ENCODE assay signal across 27 mouse cellular contexts in the genomic region with DNA sequence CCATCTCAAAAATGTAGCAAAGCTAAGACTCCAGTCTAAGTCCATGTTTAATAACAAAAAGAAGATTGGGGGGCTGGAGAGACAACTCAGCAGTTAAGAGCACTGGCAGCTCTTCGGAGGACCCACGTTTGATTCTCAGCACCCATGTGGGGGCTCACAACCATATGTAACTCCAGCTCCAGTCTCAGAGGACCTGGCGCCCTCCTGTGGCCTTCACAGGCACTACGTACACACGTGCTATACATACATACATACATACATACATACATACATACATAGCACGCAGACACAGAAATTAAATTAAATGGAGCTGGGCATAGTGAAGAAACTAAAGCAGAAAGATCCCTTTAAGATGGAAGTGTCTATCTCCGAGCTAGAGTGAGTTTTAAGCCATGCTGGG. TPM values are rescaled to one million over a fixed set of nuclear protein-coding genes. Genes with fewer than 3 reads are reported as not detected.
DNase-seq lines count a peak whose midpoint lies in the region; ATAC-seq and TF ChIP-seq lines count a peak whose summit lies in the region.
"Had no signal": no experiment of that assay in that cellular context is flagged by ENCODE, and none has a peak within 500 bp of the region (broad histone marks: within the 10 kb centered on the region; RNA-seq: fewer than 3 reads in every experiment).

No protein-coding gene starts in this region.

- DNase-seq in liver, adult 2 months (ENCODE audit: extremely low read depth, low read depth, low spot score) = no peak
- no peak for DNase-seq in liver, embryonic 11.5 days (ENCODE audit: low spot score)
- no peak for DNase-seq in testis, postnatal 14 days (ENCODE audit: low spot score)
- DNase-seq in ZHBTc4 (ENCODE audit: low read depth, low spot score) = peak; percentile 57
- no peak for DNase-seq in layer of hippocampus, adult 9-10 months (ENCODE audit: low spot score)
- DNase-seq in cerebellum, adult 18-20 months = no peak
- DNase-seq: adrenal gland, postnatal 10 days; B cell, adult 2 months; cerebellum, adult 9-10 months; heart, adult 11 months; heart, postnatal 10 days; kidney, adult 11 months; left cerebral cortex, postnatal 4 days; right cerebral cortex, adult 18-20 months; right cerebral cortex, postnatal 4 days; thymus, postnatal 14 days had no signal

- H3K4me2 ChIP-seq in liver, embryonic 11.5 days = no peak overlapping the region
- H3K4me2 ChIP-seq: forebrain, embryonic 13.5 days; heart, embryonic 12.5 days; limb, embryonic 15.5 days; lung, embryonic 15.5 days; neural tube, embryonic 15.5 days; stomach, embryonic 15.5 days had no signal

- no peak overlapping the region for H3K27ac ChIP-seq in liver, adult 2 months (replicated peaks; ENCODE audit: insufficient read depth, low read depth, low read length)
- no peak overlapping the region; the same call in 1 of the 2 replicates for H3K27ac ChIP-seq in liver, embryonic 11.5 days (ENCODE audit: low read depth, low read length)
- H3K27ac ChIP-seq in testis, adult 2 months (ENCODE audit: control insufficient read depth, insufficient read depth, low read depth, low read length) = no peak overlapping the region
- H3K27ac ChIP-seq: forebrain, embryonic 13.5 days; hindbrain, embryonic 10.5 days; hindbrain, postnatal 0 days; limb, embryonic 15.5 days; lung, embryonic 15.5 days; midbrain, embryonic 10.5 days; neural tube, embryonic 15.5 days; stomach, embryonic 15.5 days had no signal

- no peak overlapping the region for H3K4me3 ChIP-seq in liver, adult 2 months (ENCODE audit: insufficient read depth, low read depth, low read length)
- H3K4me3 ChIP-seq in liver, embryonic 11.5 days (ENCODE audit: low read depth, low read length) = no peak overlapping the region
- peak overlapping the region; percentile 73 for H3K4me3 ChIP-seq in testis, adult 2 months (ENCODE audit: control insufficient read depth, low read depth, low read length)
- H3K4me3 ChIP-seq: forebrain, embryonic 13.5 days; heart, embryonic 12.5 days; hindbrain, embryonic 10.5 days; limb, embryonic 15.5 days; lung, embryonic 15.5 days; midbrain, embryonic 10.5 days; neural tube, embryonic 15.5 days; stomach, embryonic 15.5 days had no signal

- H3K9me3 ChIP-seq in liver, embryonic 11.5 days (ENCODE audit: control insufficient read depth, low read length) = 0 out of 2 replicates have a peak, but pooled peaks cover 4% of the 10 kb centered on the region
- H3K9me3 ChIP-seq: forebrain, embryonic 13.5 days; lung, embryonic 15.5 days; neural tube, embryonic 15.5 days; stomach, embryonic 15.5 days had no signal

- ATAC-seq in liver, embryonic 11.5 days (replicated peaks; ENCODE audit: low FRiP score) = no peak
- ATAC-seq: forebrain, embryonic 13.5 days; hindbrain, postnatal 0 days had no signal

- H3K4me1 ChIP-seq in liver, adult 2 months (ENCODE audit: control insufficient read depth, insufficient read depth, low read length) = peaks cover 10% of the 10 kb centered on the region
- H3K4me1 ChIP-seq in liver, embryonic 11.5 days (replicated peaks; ENCODE audit: control insufficient read depth, insufficient read depth, low read length) = peaks cover 21% of the 10 kb centered on the region
- no peaks in the 10 kb centered on the region for H3K4me1 ChIP-seq in testis, adult 2 months (ENCODE audit: control insufficient read depth, insufficient read depth, low read length)
- H3K4me1 ChIP-seq: forebrain, embryonic 13.5 days; heart, embryonic 12.5 days; limb, embryonic 15.5 days; lung, embryonic 15.5 days; neural tube, embryonic 15.5 days; stomach, embryonic 15.5 days had no signal

- H3K79me2 ChIP-seq in liver, adult 2 months (ENCODE audit: control insufficient read depth, insufficient read depth, low read length) = no peaks in the 10 kb centered on the region

- no peaks in the 10 kb centered on the region for H3K36me3 ChIP-seq in liver, adult 2 months (ENCODE audit: control insufficient read depth, insufficient read depth, low read length)
- H3K36me3 ChIP-seq in liver, embryonic 11.5 days (ENCODE audit: control insufficient read depth, insufficient read depth, low read length) = no peaks in the 10 kb centered on the region
- no peaks in the 10 kb centered on the region for H3K36me3 ChIP-seq in testis, adult 2 months (ENCODE audit: control insufficient read depth, insufficient read depth, low read length)
- H3K36me3 ChIP-seq: G1E; heart, embryonic 12.5 days; hindbrain, embryonic 10.5 days; limb, embryonic 15.5 days; lung, embryonic 15.5 days; midbrain, embryonic 10.5 days; neural tube, embryonic 15.5 days; stomach, embryonic 15.5 days had no signal

- peak; percentile 33; the same call in 1 of the 2 replicates for TF ChIP-seq CTCF in liver, adult 2 months (IDR thresholded peaks at IDR 0.05; ENCODE audit: low read depth, low read length)
- TF ChIP-seq CTCF in testis, adult 2 months (IDR thresholded peaks at IDR 0.05; ENCODE audit: control insufficient read depth, insufficient read depth, insufficient replicate concordance, low read depth, low read length) = peak; percentile 51; the same call in 1 of the 2 replicates

- H3K9ac ChIP-seq in liver, adult 2 months (ENCODE audit: low read depth, low read length) = no peak overlapping the region
- H3K9ac ChIP-seq in liver, embryonic 11.5 days (ENCODE audit: low read depth, low read length) = no peak overlapping the region
- H3K9ac ChIP-seq: forebrain, embryonic 13.5 days; heart, embryonic 12.5 days; limb, embryonic 15.5 days; lung, embryonic 15.5 days; neural tube, embryonic 15.5 days; stomach, embryonic 15.5 days had no signal

- no peak for TF ChIP-seq POLR2A in liver, adult 2 months (IDR thresholded peaks at IDR 0.05; ENCODE audit: extremely low read depth, insufficient read depth, low read length)
- no peak for TF ChIP-seq POLR2A in testis, adult 2 months (IDR thresholded peaks at IDR 0.05; ENCODE audit: control insufficient read depth, low read depth, low read length)

- no peaks in the 10 kb centered on the region for H3K27me3 ChIP-seq in liver, adult 2 months (ENCODE audit: control insufficient read depth, insufficient read depth, low read length)
- no peaks in the 10 kb centered on the region for H3K27me3 ChIP-seq in liver, embryonic 11.5 days (replicated peaks; ENCODE audit: control insufficient read depth, insufficient read depth, low read length)
- H3K27me3 ChIP-seq in testis, adult 2 months (ENCODE audit: control insufficient read depth, insufficient read depth, low read length) = no peaks in the 10 kb centered on the region
- H3K27me3 ChIP-seq: forebrain, embryonic 13.5 days; heart, embryonic 12.5 days; limb, embryonic 15.5 days; lung, embryonic 15.5 days; neural tube, embryonic 15.5 days; stomach, embryonic 15.5 days had no signal

- WGBS in liver, adult 2 months = 96% methylated on average over 7 of the region's 7 CpGs
- 88% methylated on average over 7 of the region's 7 CpGs for WGBS in liver, embryonic 11.5 days

RNA-seq across cellular contexts. Expression of gene Pim1, which starts 7.9 kb away (rescaled TPM):
- total RNA-seq in liver, adult 2 months (2014; rRNA removed) = 8.9 and 9.5 TPM in 2 replicates
- 16.0 and 16.4 TPM in 2 replicates for polyA plus RNA-seq in liver, adult 2 months (2012; rRNA removed)
- 41.6 and 47.0 TPM in 2 replicates for polyA plus RNA-seq in liver, embryonic 11.5 days (2014; fragmentation: Nextera tagmentation; extraction: Ambion mirVana)
- polyA plus RNA-seq in testis, adult 2 months (2012; rRNA removed) = 87.2 and 99.7 TPM in 2 replicates
